Mouse (Mus musculus) heart, postnatal 0 days (tissue): ENCODE results near the gene Neurl3.

ENCODE experiments used
- CTCF ChIP-seq: IDR thresholded peaks from 2 replicates; pipeline ENCODE4 v1.5.1; 2016; ENCODE audit warnings: antibody characterized with exemption, control low read depth, low read depth
- EP300 ChIP-seq: IDR thresholded peaks from 2 replicates; pipeline ENCODE4 v1.6.1; 2016; ENCODE audit warnings: antibody characterized with exemption, low read depth

DNA sequence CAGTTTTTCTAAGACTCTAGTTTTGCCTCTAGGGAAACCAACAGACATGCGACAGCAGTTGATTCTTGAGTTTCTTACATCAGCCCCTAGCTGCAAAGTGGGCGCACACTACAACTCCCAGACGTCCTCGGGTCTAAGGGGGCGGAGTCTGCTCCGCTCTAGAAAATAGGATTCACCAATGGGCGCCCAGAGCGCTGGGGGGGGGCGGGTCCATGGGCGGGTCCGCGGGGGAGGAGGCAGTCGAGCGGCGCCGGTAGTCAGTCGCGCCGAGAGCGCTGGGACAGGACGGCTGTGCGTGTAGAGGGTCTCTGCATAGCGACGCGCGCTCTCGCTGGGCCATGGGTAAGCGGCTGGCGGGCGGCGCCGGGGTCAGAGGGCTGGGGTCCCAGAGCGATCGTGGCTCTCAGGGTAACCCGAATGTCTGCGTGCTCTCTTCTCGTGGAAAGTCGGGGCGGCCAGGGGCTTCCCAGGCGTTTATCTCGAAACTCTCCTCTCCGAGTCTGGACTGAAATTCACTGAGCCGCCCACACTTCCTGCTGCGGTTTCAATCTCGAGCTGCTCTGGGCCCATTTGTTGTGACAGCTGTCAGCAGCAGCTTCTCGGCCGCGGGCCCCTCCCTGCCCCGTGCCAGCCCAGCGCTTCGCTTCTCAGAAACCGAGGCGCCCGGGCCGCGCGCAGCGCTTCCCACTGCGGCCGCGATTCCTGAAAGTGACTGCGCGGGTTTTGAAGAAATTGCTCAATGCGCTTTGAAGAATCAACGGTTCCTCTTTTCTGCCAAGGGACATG, 33.2 kb upstream of the Neurl3 start, which contains the start of gene Arid5a:
- TF ChIP-seq EP300: no peak
- no peak for TF ChIP-seq CTCF
